Comparison of ENCODE assay signal across 8 mouse cellular contexts in the genomic region with DNA sequence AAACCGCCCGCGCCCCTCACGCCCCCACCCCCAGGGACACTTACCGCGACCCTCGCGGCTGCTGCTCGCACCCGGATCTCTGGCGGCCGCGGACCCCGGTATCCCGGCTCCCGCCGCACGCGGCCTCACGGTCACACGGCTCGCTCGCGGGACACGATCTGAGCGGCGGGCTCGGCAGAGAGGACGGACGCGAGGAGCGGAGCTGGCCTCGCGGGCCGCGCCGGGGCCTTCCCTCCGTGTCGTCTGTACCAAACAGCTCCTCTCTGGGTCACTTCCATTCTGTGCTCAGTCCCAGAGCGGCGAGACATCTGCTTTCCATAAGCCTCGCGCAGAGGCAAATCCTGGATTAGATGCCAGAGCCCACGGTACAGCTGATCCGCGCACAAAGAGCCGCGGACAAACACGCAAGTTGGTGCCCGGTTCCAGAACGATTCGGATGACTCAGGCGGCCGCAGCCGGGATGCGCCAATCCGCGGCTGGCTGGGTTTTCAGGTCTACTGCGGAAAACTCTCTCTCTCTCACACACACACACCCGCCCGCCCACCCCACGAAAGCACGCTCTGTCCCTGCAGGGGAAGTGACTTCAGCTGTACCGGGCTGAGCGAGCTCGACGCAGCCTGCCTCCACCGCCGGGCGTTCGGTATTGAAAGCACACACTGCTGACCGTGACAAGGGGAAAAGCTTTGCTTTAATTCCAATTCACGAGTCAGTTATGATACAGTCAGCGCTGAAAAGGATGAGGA. TPM values are rescaled to one million over a fixed set of nuclear protein-coding genes. Genes with fewer than 3 reads are reported as not detected.
DNase-seq lines count a peak whose midpoint lies in the region; ATAC-seq and TF ChIP-seq lines count a peak whose summit lies in the region.

No protein-coding gene starts in this region.

- DNase-seq in A20 (ENCODE audit: low read depth, low spot score) (peak; percentile 39), liver (peak; percentile 33)
- peak; percentile 23 to 36 for DNase-seq in adrenal gland, postnatal 4 days (ENCODE audit: low spot score in 2 of 2)
- DNase-seq in midbrain, postnatal 0 days (ENCODE audit: low spot score): peak; percentile 77
- DNase-seq in spleen, postnatal 4 days (ENCODE audit: low spot score in 2 of 2): peak; percentile 38 to 76

- H3K4me3 ChIP-seq in erythroblast, embryonic 14.5 days (replicated peaks): peak overlapping the region; percentile 51
- peak overlapping the region; percentile 64 for H3K4me3 ChIP-seq in heart, embryonic 11.5 days (ENCODE audit: low read depth, low read length)
- H3K4me3 ChIP-seq in kidney, embryonic 16.5 days (ENCODE audit: low read length): peak overlapping the region; percentile 76
- H3K4me3 ChIP-seq in midbrain, postnatal 0 days (ENCODE audit: low read depth, low read length): peak overlapping the region; percentile 81

- H3K4me1 ChIP-seq in erythroblast, embryonic 14.5 days (ENCODE audit: control insufficient read depth): peaks cover 5% of the 10 kb centered on the region
- H3K4me1 ChIP-seq in heart, embryonic 11.5 days (ENCODE audit: control insufficient read depth, insufficient read depth, low read length): peaks cover 8% of the 10 kb centered on the region; the same call in 1 of the 2 replicates
- peaks cover 34% of the 10 kb centered on the region for H3K4me1 ChIP-seq in kidney, embryonic 16.5 days (ENCODE audit: insufficient read depth, low read length)
- peaks cover 6% of the 10 kb centered on the region; the same call in 1 of the 2 replicates for H3K4me1 ChIP-seq in midbrain, postnatal 0 days (ENCODE audit: insufficient read depth, low read length)

- under 1% methylated on average over 74 of the region's 74 CpGs for WGBS in heart, embryonic 11.5 days (ENCODE audit: insufficient replicate concordance)
- under 1% methylated on average over 70 of the region's 74 CpGs for WGBS in kidney, embryonic 16.5 days
- under 1% methylated on average over 74 of the region's 74 CpGs for WGBS in midbrain, postnatal 0 days

- no peak for TF ChIP-seq CTCF in midbrain, postnatal 0 days (IDR thresholded peaks at IDR 0.05)

- H3K27ac ChIP-seq in heart, embryonic 11.5 days (ENCODE audit: low read depth, low read length): no peak overlapping the region
- H3K27ac ChIP-seq in kidney, embryonic 16.5 days (ENCODE audit: low read length): peak overlapping the region; percentile 77
- H3K27ac ChIP-seq in midbrain, postnatal 0 days (ENCODE audit: low read depth, low read length): peak overlapping the region; percentile 86

- peak overlapping the region; percentile 100 for H3K4me2 ChIP-seq in heart, embryonic 11.5 days
- H3K4me2 ChIP-seq in kidney, embryonic 16.5 days (replicated peaks; ENCODE audit: low read depth, low read length): peak overlapping the region; percentile 99
- peak overlapping the region; percentile 92 for H3K4me2 ChIP-seq in midbrain, postnatal 0 days (ENCODE audit: low read depth, low read length, poor library complexity, severe bottlenecking)

- peak; percentile 59 for ATAC-seq in heart, embryonic 11.5 days (replicated peaks; ENCODE audit: insufficient number of reproducible peaks, low FRiP score, low TSS enrichment)
- ATAC-seq in kidney, embryonic 16.5 days (ENCODE audit: low FRiP score, low TSS enrichment): peak; percentile 76
- peak; percentile 84 for ATAC-seq in midbrain, postnatal 0 days (ENCODE audit: low FRiP score)

- peaks cover 56% of the 10 kb centered on the region for H3K27me3 ChIP-seq in erythroblast, embryonic 14.5 days (ENCODE audit: control insufficient read depth)
- H3K27me3 ChIP-seq in heart, embryonic 11.5 days (ENCODE audit: control insufficient read depth, insufficient read depth, low read length): peaks cover 23% of the 10 kb centered on the region
- no peaks in the 10 kb centered on the region for H3K27me3 ChIP-seq in kidney, embryonic 16.5 days (ENCODE audit: insufficient read depth, low read length)
- no peaks in the 10 kb centered on the region for H3K27me3 ChIP-seq in midbrain, postnatal 0 days (ENCODE audit: insufficient read depth, low read length)

- H3K36me3 ChIP-seq in erythroblast, embryonic 14.5 days (ENCODE audit: control insufficient read depth): no peaks in the 10 kb centered on the region
- H3K36me3 ChIP-seq in heart, embryonic 11.5 days (ENCODE audit: control insufficient read depth, insufficient read depth, low read length): no peaks in the 10 kb centered on the region
- H3K36me3 ChIP-seq in kidney, embryonic 16.5 days (ENCODE audit: insufficient read depth, low read length): no peaks in the 10 kb centered on the region
- H3K36me3 ChIP-seq in midbrain, postnatal 0 days (ENCODE audit: insufficient read depth, low read length): no peaks in the 10 kb centered on the region

- peak overlapping the region; percentile 73 for H3K9ac ChIP-seq in heart, embryonic 11.5 days (ENCODE audit: low read depth, low read length)
- peak overlapping the region; percentile 88 for H3K9ac ChIP-seq in kidney, embryonic 16.5 days (replicated peaks; ENCODE audit: low read length)
- peak overlapping the region; percentile 91 for H3K9ac ChIP-seq in midbrain, postnatal 0 days (replicated peaks; ENCODE audit: low read length, poor library complexity, severe bottlenecking)

- peaks cover 3% of the 10 kb centered on the region; the same call in 1 of the 2 replicates for H3K9me3 ChIP-seq in erythroblast, embryonic 14.5 days (ENCODE audit: control insufficient read depth, low read length)
- no peaks in the 10 kb centered on the region for H3K9me3 ChIP-seq in heart, embryonic 11.5 days (replicated peaks; ENCODE audit: control insufficient read depth, low read length)
- H3K9me3 ChIP-seq in kidney, embryonic 16.5 days (ENCODE audit: low read length): no peaks in the 10 kb centered on the region
- H3K9me3 ChIP-seq in midbrain, postnatal 0 days (ENCODE audit: low read length): no peaks in the 10 kb centered on the region

RNA-seq across cellular contexts. Expression of a gene that starts 47.2 kb away (rescaled TPM):
- 10 to 100 TPM; 59.5 to 71.3 TPM for total RNA-seq in adrenal gland, postnatal 4 days (2021)
- polyA plus RNA-seq in erythroblast, embryonic 14.5 days (2012): 0.02 TPM in 1 of 2 replicates, not detected in the other
- 8.9 TPM in 2 replicates for polyA plus RNA-seq in heart, embryonic 11.5 days (2014; fragmentation: Nextera tagmentation; extraction: Ambion mirVana)
- 25.5 and 28.3 TPM in 2 replicates for polyA plus RNA-seq in kidney, embryonic 16.5 days (2015; fragmentation: Nextera tagmentation; extraction: Ambion mirVana)
- total RNA-seq in midbrain, postnatal 0 days (2014; rRNA removed): 269 and 291 TPM in 2 replicates
- polyA plus RNA-seq in midbrain, postnatal 0 days (2015; fragmentation: Nextera tagmentation; extraction: Ambion mirVana): 132 and 149 TPM in 2 replicates
